25 mouse cellular contexts compared by ENCODE assay signal in genomic region chr3:17473812-17474211, GRCm38 (mm10).
"Had no signal": no experiment of that assay in that cellular context is flagged by ENCODE, and none has a peak within 500 bp of the region (broad histone marks: within the 10 kb centered on the region; RNA-seq: fewer than 3 reads in every experiment).

No protein-coding gene starts in this region.

- H3K27ac ChIP-seq: intestine, embryonic 15.5 days; kidney, embryonic 15.5 days; limb, embryonic 10.5 days; limb, embryonic 13.5 days; liver, embryonic 12.5 days; liver, embryonic 15.5 days; lung, embryonic 15.5 days; stomach, postnatal 0 days had no signal

- H3K36me3 ChIP-seq: intestine, embryonic 15.5 days; kidney, embryonic 15.5 days; limb, embryonic 10.5 days; limb, embryonic 13.5 days; liver, embryonic 12.5 days; liver, embryonic 15.5 days; lung, embryonic 15.5 days had no signal

- H3K4me3 ChIP-seq: intestine, embryonic 15.5 days; kidney, embryonic 15.5 days; limb, embryonic 10.5 days; limb, embryonic 13.5 days; liver, embryonic 12.5 days; liver, embryonic 15.5 days; lung, embryonic 15.5 days; megakaryocyte, embryonic 14.5 days; myocyte had no signal

- H3K4me1 ChIP-seq: intestine, embryonic 15.5 days; kidney, embryonic 15.5 days; limb, embryonic 10.5 days; limb, embryonic 13.5 days; liver, embryonic 12.5 days; liver, embryonic 15.5 days; lung, embryonic 15.5 days; megakaryocyte, embryonic 14.5 days had no signal

- H3K9me3 ChIP-seq: intestine, embryonic 15.5 days; kidney, embryonic 15.5 days; limb, embryonic 10.5 days; limb, embryonic 13.5 days; liver, embryonic 12.5 days; liver, embryonic 15.5 days; lung, embryonic 15.5 days; megakaryocyte, embryonic 14.5 days had no signal

- H3K27me3 ChIP-seq: intestine, embryonic 15.5 days; kidney, embryonic 15.5 days; limb, embryonic 13.5 days; liver, embryonic 12.5 days; liver, embryonic 15.5 days; lung, embryonic 15.5 days; megakaryocyte, embryonic 14.5 days had no signal

- ATAC-seq: intestine, embryonic 15.5 days; liver, embryonic 12.5 days had no signal

- H3K4me2 ChIP-seq: intestine, embryonic 15.5 days; kidney, embryonic 15.5 days; limb, embryonic 13.5 days; liver, embryonic 12.5 days; liver, embryonic 15.5 days; lung, embryonic 15.5 days; midbrain, embryonic 11.5 days had no signal

- H3K9ac ChIP-seq: intestine, embryonic 15.5 days; kidney, embryonic 15.5 days; limb, embryonic 13.5 days; liver, embryonic 12.5 days; liver, embryonic 15.5 days; lung, embryonic 15.5 days had no signal

- DNase-seq: kidney, adult 11 months; kidney, adult 8-10 months; kidney, postnatal 10 days; kidney, postnatal 36 days; liver; lung, adult 18-20 months; lung, postnatal 10 days; lung, postnatal 36 days; right cerebral cortex, adult 18-20 months; right cerebral cortex, postnatal 14 days; right cerebral cortex, postnatal 4 days; thymus, adult 2 months; thymus, postnatal 14 days; thymus, postnatal 4 days had no signal
